Mouse (Mus musculus) megakaryocyte, embryonic 14.5 days (primary cell): ENCODE results near the gene Cnr2.

Experiments used
- FLI1 ChIP-seq: IDR thresholded peaks from 2 replicates; pipeline ENCODE4 v1.6.1; 2012; ENCODE audit warnings: low read length, inconsistent platforms, mixed read lengths
- GATA1 ChIP-seq: IDR thresholded peaks from 3 replicates; pipeline ENCODE4 v1.6.1; 2012; ENCODE audit warnings: mixed read lengths, low read length, inconsistent platforms, borderline replicate concordance

DNA sequence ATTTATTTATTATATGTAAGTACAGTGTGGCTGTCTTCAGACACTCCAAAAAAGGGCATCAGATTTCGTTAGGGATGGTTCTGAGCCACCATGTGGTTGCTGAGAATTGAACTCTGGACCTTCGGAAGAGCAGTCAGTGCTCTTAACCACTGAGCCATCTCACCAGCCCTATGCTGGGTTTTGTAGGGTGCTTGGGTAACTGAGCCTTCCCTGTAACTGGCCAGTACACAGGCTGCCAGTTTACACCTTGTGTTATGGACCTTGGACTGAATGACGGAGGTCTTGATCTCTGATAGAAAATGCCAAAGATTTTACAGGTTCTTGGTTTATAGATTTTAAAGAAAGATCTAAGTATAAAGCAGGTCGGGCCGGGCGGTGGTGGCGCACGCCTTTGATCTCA lies 35.0 kb downstream of the Cnr2 start:
- TF ChIP-seq GATA1: no peak
- TF ChIP-seq FLI1: no peak
